Mouse (Mus musculus): ENCODE measurements around the gene Klk1b4.
A peak's percentile ranks its signal among the peaks of the same experiment; 100 is the strongest.
"Not testable (repeated sequence)": the region's sequence is repeated elsewhere in the genome, so short reads cannot be mapped to it uniquely, and the experiment has no call there.

Gene Klk1b4

GRCm38 (mm10) chr7:44207135-44207534, at the start of gene Klk1b4:
Klk1b4 (plus strand) TSS chr7:44207435.
- ATAC-seq (ENCODE audit: insufficient number of reproducible peaks, low FRiP score, low TSS enrichment): not testable (repeated sequence)

GRCm38 (mm10) chr7:44179299-44180045, 27.8 kb upstream of the Klk1b4 start:
- no peak for ATAC-seq (ENCODE audit: insufficient number of reproducible peaks, low FRiP score, low TSS enrichment)

DNA sequence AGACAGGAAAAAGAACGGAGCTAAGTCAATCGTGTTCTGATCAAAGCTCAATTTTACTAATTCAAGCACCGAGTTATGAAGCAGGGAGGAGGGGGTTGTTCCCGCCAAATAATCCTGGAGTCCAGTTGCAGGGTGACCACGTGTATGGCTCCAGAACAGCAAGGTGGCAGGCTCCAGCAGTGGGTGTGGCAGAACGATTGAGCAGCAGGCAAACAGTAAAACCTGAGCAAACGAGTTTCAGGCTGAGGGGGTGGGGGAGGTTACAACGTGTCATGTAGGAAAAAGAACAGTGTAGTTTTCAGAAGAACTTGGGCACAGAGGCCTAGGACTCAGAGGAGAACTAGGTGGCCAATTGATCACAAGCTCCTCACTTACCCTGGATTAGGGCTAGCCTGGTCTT, 20.7 kb upstream of the Klk1b4 start:
- ATAC-seq (ENCODE audit: insufficient number of reproducible peaks, low FRiP score, low TSS enrichment): not testable (repeated sequence)

GRCm38 (mm10) chr7:44187936-44188335, 19.3 kb upstream of the Klk1b4 start, which contains the start of gene Klk1b24:
Klk1b24 (plus strand) TSS chr7:44188236.
- ATAC-seq (ENCODE audit: insufficient number of reproducible peaks, low FRiP score, low TSS enrichment): not testable (repeated sequence)

GRCm38 (mm10) chr7:44193466-44193865, 13.8 kb upstream of the Klk1b4 start:
- not testable (repeated sequence) for ATAC-seq (ENCODE audit: insufficient number of reproducible peaks, low FRiP score, low TSS enrichment)

GRCm38 (mm10) chr7:44197891-44198290, 9.3 kb upstream of the Klk1b4 start, which contains the start of gene Klk1b3:
Klk1b3 (plus strand) TSS chr7:44198191.
- no peak for ATAC-seq (ENCODE audit: insufficient number of reproducible peaks, low FRiP score, low TSS enrichment)

- no peak for ATAC-seq (ENCODE audit: insufficient number of reproducible peaks, low FRiP score, low TSS enrichment)
Observed at GRCm38 (mm10) chr7:44208307-44208706, 1.1 kb downstream of the Klk1b4 start.

DNA sequence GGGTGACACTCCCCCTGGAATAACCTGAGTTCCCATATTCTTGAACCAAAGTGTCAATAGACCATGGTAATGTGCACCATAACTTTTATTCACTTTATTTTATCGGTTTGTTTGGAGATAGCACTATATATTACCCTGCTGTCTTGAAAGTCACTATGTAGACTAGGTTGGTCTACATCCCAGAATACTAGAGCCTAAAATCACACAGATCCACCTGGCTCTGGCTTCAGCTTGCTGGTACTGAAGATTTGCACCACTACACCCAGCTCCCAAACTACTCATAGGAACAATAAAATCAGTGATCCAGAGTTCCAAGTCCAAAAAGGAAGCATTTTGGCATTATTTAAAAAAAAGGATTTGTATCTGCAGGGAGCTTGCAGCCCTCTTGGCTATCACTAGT, 8.4 kb downstream of the Klk1b4 start, which contains the start of gene Klk1b5:
Gene Klk1b5 (plus strand): TSS at position 301 of the 400 bp plus-strand sequence.
- no peak for ATAC-seq (ENCODE audit: insufficient number of reproducible peaks, low FRiP score, low TSS enrichment)

GRCm38 (mm10) chr7:44221601-44222000, 14.4 kb downstream of the Klk1b4 start:
- ATAC-seq (ENCODE audit: insufficient number of reproducible peaks, low FRiP score, low TSS enrichment): not testable (repeated sequence)

DNA sequence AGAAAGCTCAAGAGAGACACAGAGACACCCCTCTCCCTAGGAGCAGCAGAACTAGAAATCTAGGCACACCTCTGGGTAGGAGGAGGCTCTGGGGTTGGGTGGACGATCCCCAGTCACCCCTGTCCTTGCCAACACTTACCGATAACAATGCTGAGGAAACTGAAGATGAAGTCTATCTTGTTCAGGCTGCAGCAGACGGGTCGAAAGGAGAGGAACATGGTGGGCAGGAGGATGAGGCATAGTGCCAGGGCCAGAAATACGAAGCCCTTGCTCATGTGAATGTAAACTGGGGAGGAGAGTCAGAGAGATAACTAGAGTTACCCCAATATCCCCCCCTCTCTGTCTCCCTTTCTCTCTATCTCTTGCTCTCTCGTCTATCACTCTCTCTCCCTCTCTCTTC, 15.1 kb downstream of the Klk1b4 start:
- ATAC-seq (ENCODE audit: insufficient number of reproducible peaks, low FRiP score, low TSS enrichment): not testable (repeated sequence)

DNA sequence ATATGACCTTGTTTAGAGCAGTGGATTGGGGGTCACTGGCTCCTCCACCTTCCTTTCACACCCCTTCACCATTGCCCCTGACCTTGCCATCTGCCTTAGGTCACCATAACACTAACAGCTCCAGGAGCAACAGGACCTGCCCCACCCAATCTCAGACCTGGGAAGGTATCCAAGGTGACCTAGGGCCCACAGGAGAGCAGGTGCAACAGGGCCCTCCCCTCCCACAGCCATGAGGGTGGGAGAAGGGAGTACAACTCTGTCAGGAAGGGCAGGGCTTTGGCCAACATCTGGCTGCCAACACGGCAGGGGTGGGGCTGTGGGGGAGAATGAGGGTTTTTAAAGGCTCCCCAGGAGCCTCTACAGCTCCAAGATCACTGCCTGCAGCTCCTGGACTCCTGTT, 17.8 kb downstream of the Klk1b4 start, which contains the start of gene Klk1:
Gene Klk1 (plus strand): TSS at position 285 of the 400 bp plus-strand sequence.
- no peak for ATAC-seq (ENCODE audit: insufficient number of reproducible peaks, low FRiP score, low TSS enrichment)

GRCm38 (mm10) chr7:44235909-44236308, 28.7 kb downstream of the Klk1b4 start, which contains the start of gene Gm36864:
Gm36864 (plus strand) TSS chr7:44236177.
- no peak for ATAC-seq (ENCODE audit: insufficient number of reproducible peaks, low FRiP score, low TSS enrichment)

GRCm38 (mm10) chr7:44239913-44240312, 32.7 kb downstream of the Klk1b4 start:
- no peak for ATAC-seq (ENCODE audit: insufficient number of reproducible peaks, low FRiP score, low TSS enrichment)

DNA sequence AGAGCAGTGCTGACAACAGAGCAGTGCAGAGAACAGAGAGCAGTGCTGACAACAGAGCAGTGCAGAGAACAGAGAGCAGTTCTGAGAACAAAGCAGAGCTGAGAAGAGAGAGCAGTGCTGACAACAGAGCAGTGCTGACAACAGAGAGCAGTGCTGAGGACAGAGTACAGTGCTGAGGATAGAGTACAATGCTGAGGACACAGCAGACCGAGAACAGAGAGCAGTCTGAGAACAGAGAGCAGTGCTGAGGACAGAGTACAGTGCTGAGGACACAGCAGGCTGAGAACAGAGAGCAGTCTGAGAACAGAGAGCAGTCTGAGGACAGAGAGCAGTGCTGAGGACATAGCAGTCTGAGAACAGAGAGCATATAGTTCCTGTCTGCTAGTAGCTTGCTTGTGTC, 33.5 kb downstream of the Klk1b4 start:
- no peak for ATAC-seq (ENCODE audit: insufficient number of reproducible peaks, low FRiP score, low TSS enrichment)

DNA sequence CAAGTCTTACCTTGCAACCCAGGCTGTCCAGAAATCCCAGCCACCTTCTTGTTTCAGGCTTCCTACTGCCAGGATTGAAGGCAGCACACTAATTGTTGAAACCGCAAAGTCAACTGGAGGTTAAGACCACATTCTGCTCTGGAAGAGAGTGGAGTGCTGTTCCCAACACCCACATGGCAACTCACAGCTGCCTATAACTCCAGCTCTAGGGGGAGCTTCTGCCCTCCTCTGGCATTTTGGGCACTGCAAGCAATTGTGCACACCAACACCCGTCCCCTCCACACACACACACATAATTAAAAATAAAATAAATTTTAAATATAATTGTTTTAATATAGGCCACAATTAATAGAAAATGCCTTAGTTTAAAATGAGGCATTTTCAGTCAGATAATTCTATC, 33.9 kb downstream of the Klk1b4 start:
- no peak for ATAC-seq (ENCODE audit: insufficient number of reproducible peaks, low FRiP score, low TSS enrichment)

- ATAC-seq (ENCODE audit: insufficient number of reproducible peaks, low FRiP score, low TSS enrichment): no peak
Observed at GRCm38 (mm10) chr7:44244080-44244479, 36.8 kb downstream of the Klk1b4 start.

DNA sequence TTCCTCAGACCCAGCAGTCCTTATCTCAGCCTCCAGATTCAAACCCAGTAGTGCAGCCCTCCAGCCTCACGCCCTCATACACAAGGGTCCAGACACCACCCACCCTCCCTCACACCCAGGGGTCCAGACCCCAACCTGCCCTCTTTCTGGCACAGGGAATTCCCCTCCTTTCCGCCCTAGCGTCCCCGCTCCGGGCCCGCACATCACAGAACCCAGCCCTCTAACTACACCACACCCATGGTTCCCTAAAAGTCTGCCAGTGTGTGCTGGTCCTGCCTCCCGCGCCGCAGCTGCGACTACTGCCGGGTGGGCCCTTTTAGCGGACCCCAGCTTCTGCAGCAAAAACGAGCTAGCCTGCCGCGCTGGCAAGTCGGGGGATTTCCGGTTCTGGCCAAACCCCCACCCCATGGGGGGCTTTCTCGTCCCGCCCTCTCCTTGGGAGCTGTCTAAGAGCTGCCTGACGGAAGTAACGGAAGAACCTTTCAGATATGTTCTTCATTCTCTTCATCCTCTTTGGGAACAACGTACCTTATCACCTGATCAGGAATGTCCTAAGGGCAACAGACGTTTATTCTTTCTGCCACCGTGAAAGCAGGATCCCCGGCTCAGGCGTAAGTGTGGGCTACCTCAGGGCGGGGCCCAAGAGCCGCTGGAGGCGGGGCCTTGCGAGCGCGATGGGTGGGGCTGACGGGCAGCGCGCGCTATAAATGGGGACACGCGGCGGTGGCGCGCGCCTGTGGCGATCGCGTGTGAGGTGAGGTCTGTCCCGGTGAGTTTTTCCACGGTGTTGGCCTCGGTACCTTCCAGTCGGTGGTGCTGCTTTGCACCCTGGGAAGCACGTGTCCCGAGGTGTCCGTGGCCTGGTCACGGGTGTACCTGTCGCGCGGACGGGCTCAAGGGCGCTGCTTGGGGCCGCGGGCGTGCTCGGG, 39.1 kb downstream of the Klk1b4 start, which contains the start of the genes 1700028J19Rik and 2410002F23Rik:
Gene 1700028J19Rik (minus strand): TSS at position 641 of the 929 bp plus-strand sequence.
Gene 2410002F23Rik (plus strand): TSS at position 668 of the 929 bp plus-strand sequence.
- ATAC-seq (ENCODE audit: insufficient number of reproducible peaks, low FRiP score, low TSS enrichment): peak; percentile 89

DNA sequence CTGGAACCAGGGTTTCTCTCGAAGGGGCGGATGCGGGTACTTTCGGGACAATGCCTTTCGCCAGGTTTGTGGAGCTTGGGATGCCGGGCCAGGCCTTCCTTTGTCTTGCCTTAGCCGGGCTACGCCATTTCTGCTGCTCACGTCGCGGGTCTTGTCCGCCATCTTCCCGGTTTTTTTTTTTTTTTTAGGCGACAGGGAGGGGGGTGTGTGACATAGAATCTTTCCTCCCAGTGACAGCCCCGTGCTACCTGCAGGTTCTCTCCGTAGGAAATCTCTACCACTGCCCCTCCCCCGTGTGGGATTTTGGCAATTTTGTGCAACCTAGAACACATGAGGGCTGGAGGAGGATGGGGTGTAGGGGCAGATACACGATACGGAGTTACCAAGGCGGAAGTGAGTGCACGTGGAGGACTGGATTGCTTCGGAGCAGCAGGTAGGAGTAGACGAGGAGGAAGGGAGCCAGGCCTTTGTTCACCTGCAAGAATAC, 39.8 kb downstream of the Klk1b4 start:
- no peak for ATAC-seq (ENCODE audit: insufficient number of reproducible peaks, low FRiP score, low TSS enrichment)

DNA sequence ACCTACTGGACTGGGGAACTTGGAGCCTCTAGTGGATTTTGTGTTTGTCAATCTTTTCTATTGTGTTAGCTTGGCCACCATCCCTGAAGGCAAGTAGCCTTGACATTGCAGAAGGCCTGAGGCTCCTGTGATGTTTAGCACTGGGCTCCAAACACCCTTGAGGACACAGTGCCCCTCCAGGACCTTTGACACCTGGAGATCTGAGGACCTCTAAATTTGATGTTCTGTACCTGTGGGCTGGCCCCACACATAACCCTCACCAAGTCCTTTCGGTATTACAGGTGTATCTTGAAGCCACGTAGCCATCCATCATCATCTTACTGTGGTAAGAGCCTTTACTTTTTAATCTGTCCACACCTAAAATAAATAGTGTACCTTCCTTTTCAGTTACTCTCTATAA, 40.7 kb downstream of the Klk1b4 start:
- ATAC-seq (ENCODE audit: insufficient number of reproducible peaks, low FRiP score, low TSS enrichment): no peak

DNA sequence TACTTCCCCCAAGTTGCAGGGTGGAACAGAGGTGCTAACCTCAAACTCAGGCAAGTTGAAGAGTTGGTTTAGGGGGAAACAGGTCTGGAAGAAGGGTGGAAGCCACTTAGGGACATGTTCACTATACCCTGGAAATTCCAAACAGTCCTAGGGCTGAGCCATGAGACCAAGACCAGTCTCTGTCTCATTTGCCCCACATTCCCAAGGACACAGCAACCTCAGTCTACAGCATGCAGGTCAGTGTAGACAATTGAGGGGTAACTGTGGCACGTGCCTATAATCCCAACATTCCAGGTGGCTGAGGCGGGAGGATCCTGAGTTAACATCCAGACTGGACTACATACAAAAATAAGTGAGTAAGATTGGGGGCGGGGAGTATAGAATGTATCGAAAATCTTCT, 42.0 kb downstream of the Klk1b4 start:
- ATAC-seq (ENCODE audit: insufficient number of reproducible peaks, low FRiP score, low TSS enrichment): no peak
